Mouse (Mus musculus) hindbrain, embryonic 10.5 days (tissue): ENCODE data around the gene Rpgrip1. TPM values are rescaled to one million over a fixed set of nuclear protein-coding genes. Genes with fewer than 3 reads are reported as not detected.

Experiments used
- DNase-seq: peaks from one replicate; pipeline ENCODE4 v3.0.0-alpha.2; 2017; ENCODE audit warnings: low spot score
- H3K27ac ChIP-seq: fragments of 300-500 bp; sonication (generic); 2 replicates; pipeline ENCODE4 v1.5.1; 2016; ENCODE audit warnings: mild to moderate bottlenecking, moderate library complexity
- H3K27me3 ChIP-seq: fragments of 300-500 bp; sonication (generic); 2 replicates; pipeline ENCODE4 v1.6.1; 2016; ENCODE audit warnings: mild to moderate bottlenecking; ENCODE audit not compliant: poor library complexity, insufficient read depth, severe bottlenecking
- H3K36me3 ChIP-seq: fragments of 300-500 bp; sonication (generic); 2 replicates; pipeline ENCODE4 v1.6.1; 2016; ENCODE audit warnings: mild to moderate bottlenecking, moderate library complexity
- H3K4me1 ChIP-seq: fragments of 300-500 bp; sonication (generic); replicated peaks from 2 replicates; pipeline ENCODE4 v1.6.1; 2016; ENCODE audit warnings: mild to moderate bottlenecking
- H3K4me3 ChIP-seq: fragments of 300-500 bp; sonication (generic); 2 replicates; pipeline ENCODE4 v1.5.1; 2016; ENCODE audit warnings: mild to moderate bottlenecking, moderate library complexity
- H3K9me3 ChIP-seq: fragments of 300-500 bp; sonication (generic); 2 replicates; pipeline ENCODE4 v1.6.1; 2016; ENCODE audit warnings: mild to moderate bottlenecking, moderate library complexity
- WGBS: fragments of 180-500 bp; shearing (Covaris S2); methylation state at CpG from one replicate; pipeline ENCODE4 v1.1.7; 2016; 5-methylcytosine and 5-hydroxymethylcytosine counted together
- polyA plus RNA-seq: library from polyadenylated mRNA; unstranded; fragments of >200 nt; fragmentation: Nextera tagmentation; extraction: Ambion mirVana; gene quantifications from 2 replicates; pipeline ENCODE4 v1.2.1, GENCODE M21; 2016

Gene Rpgrip1
- polyA plus RNA-seq, 1 experiment from 2014 or later: 83.0 TPM

- no peak for DNase-seq
- Histone ChIP-seq H3K27me3 (no peaks in the 10 kb centered on the region), H3K27ac (no peak overlapping the region), H3K36me3 (no peaks in the 10 kb centered on the region), H3K9me3 (no peaks in the 10 kb centered on the region), H3K4me3 (no peak overlapping the region), H3K4me1 (no peaks in the 10 kb centered on the region)
- WGBS: 86% methylated on average over 5 of the region's 5 CpGs
Observed at GRCm38 (mm10) chr14:52133584-52133983, 23.1 kb downstream of the Rpgrip1 start.

- Histone ChIP-seq H3K4me1 (no peaks in the 10 kb centered on the region), H3K9me3 (no peaks in the 10 kb centered on the region), H3K27me3 (no peaks in the 10 kb centered on the region; the same call in 1 of the 2 replicates), H3K4me3 (no peak overlapping the region), H3K36me3 (no peaks in the 10 kb centered on the region), H3K27ac (no peak overlapping the region)
- DNase-seq: no peak
- 72% methylated on average over 19 of the region's 19 CpGs for WGBS
Observed at GRCm38 (mm10) chr14:52140577-52141444, 30.3 kb downstream of the Rpgrip1 start.

GRCm38 (mm10) chr14:52141445-52142127 lies 31.1 kb downstream of the Rpgrip1 start:
- 77% methylated on average over 16 of the region's 16 CpGs for WGBS
- no peak for DNase-seq
- Histone ChIP-seq H3K9me3 (no peaks in the 10 kb centered on the region), H3K4me3 (no peak overlapping the region), H3K4me1 (no peaks in the 10 kb centered on the region), H3K27me3 (no peaks in the 10 kb centered on the region; the same call in 1 of the 2 replicates), H3K27ac (no peak overlapping the region), H3K36me3 (no peaks in the 10 kb centered on the region)

GRCm38 (mm10) chr14:52144165-52144564 lies 33.7 kb downstream of the Rpgrip1 start:
- H3K36me3 ChIP-seq: no peaks in the 10 kb centered on the region
- no peak for DNase-seq
- WGBS: 81% methylated on average over 4 of the region's 4 CpGs
- no peaks in the 10 kb centered on the region for H3K4me1 ChIP-seq
- H3K27me3 ChIP-seq: no peaks in the 10 kb centered on the region; the same call in 1 of the 2 replicates
- no peak overlapping the region for H3K27ac ChIP-seq
- H3K9me3 ChIP-seq: no peaks in the 10 kb centered on the region
- no peak overlapping the region for H3K4me3 ChIP-seq

- H3K4me3 ChIP-seq: no peak overlapping the region
- H3K27ac ChIP-seq: no peak overlapping the region
- H3K36me3 ChIP-seq: no peaks in the 10 kb centered on the region
- no peaks in the 10 kb centered on the region; the same call in 1 of the 2 replicates for H3K27me3 ChIP-seq
- DNase-seq: no peak
- no peaks in the 10 kb centered on the region for H3K9me3 ChIP-seq
- WGBS: 61% methylated on average over 4 of the region's 4 CpGs
- peaks cover 3% of the 10 kb centered on the region; the same call in 1 of the 2 replicates for H3K4me1 ChIP-seq
Observed at GRCm38 (mm10) chr14:52146540-52146939, 36.0 kb downstream of the Rpgrip1 start.

- Histone ChIP-seq H3K27ac (no peak overlapping the region), H3K36me3 (no peaks in the 10 kb centered on the region), H3K27me3 (no peaks in the 10 kb centered on the region; the same call in 1 of the 2 replicates), H3K9me3 (no peaks in the 10 kb centered on the region), H3K4me1 (peaks cover 15% of the 10 kb centered on the region), H3K4me3 (no peak overlapping the region)
- no peak for DNase-seq
- 55% methylated on average over 4 of the region's 4 CpGs for WGBS
Observed at GRCm38 (mm10) chr14:52149888-52150287, 39.4 kb downstream of the Rpgrip1 start.

- no peak for DNase-seq
- WGBS: 34% methylated on average over 7 of the region's 7 CpGs
Observed at GRCm38 (mm10) chr14:52152179-52152578, 41.7 kb downstream of the Rpgrip1 start.

GRCm38 (mm10) chr14:52152613-52153012 lies 42.1 kb downstream of the Rpgrip1 start:
- H3K27ac ChIP-seq: no peak overlapping the region
- WGBS: 55% methylated on average over 3 of the region's 3 CpGs
- H3K9me3 ChIP-seq: no peaks in the 10 kb centered on the region
- DNase-seq: no peak
- H3K4me1 ChIP-seq: peaks cover 15% of the 10 kb centered on the region
- H3K27me3 ChIP-seq: no peaks in the 10 kb centered on the region
- H3K4me3 ChIP-seq: no peak overlapping the region
- H3K36me3 ChIP-seq: peaks cover 3% of the 10 kb centered on the region

More at GRCm38 (mm10) chr14:52152179-52152578, 41.7 kb downstream of the Rpgrip1 start:
- Histone ChIP-seq H3K36me3 (no peaks in the 10 kb centered on the region), H3K4me3 (no peak overlapping the region), H3K27me3 (no peaks in the 10 kb centered on the region), H3K9me3 (no peaks in the 10 kb centered on the region), H3K27ac (no peak overlapping the region), H3K4me1 (peaks cover 15% of the 10 kb centered on the region)

- Histone ChIP-seq H3K27me3 (no peaks in the 10 kb centered on the region), H3K4me1 (peaks cover 14% of the 10 kb centered on the region), H3K27ac (no peak overlapping the region), H3K4me3 (no peak overlapping the region), H3K9me3 (no peaks in the 10 kb centered on the region), H3K36me3 (peaks cover 27% of the 10 kb centered on the region)
- DNase-seq: no peak
- WGBS: 80% methylated on average over 2 of the region's 2 CpGs
Observed at GRCm38 (mm10) chr14:52155008-52155407, 44.5 kb downstream of the Rpgrip1 start.

GRCm38 (mm10) chr14:52160911-52161310 lies 50.4 kb downstream of the Rpgrip1 start:
- H3K36me3 ChIP-seq: peaks cover 84% of the 10 kb centered on the region
- no peak overlapping the region for H3K27ac ChIP-seq
- no peaks in the 10 kb centered on the region for H3K9me3 ChIP-seq
- H3K4me1 ChIP-seq: no peaks in the 10 kb centered on the region
- no peak for DNase-seq
- H3K4me3 ChIP-seq: no peak overlapping the region
- 89% methylated on average over 6 of the region's 6 CpGs for WGBS
- no peaks in the 10 kb centered on the region for H3K27me3 ChIP-seq

- H3K36me3 ChIP-seq: peaks cover 96% of the 10 kb centered on the region
- H3K27ac ChIP-seq: no peak overlapping the region
- H3K27me3 ChIP-seq: no peaks in the 10 kb centered on the region
- no peaks in the 10 kb centered on the region for H3K4me1 ChIP-seq
- DNase-seq: no peak
- no peak overlapping the region for H3K4me3 ChIP-seq
- H3K9me3 ChIP-seq: no peaks in the 10 kb centered on the region
- WGBS: 95% methylated on average over 2 of the region's 2 CpGs
Observed at GRCm38 (mm10) chr14:52166571-52166970, 56.1 kb downstream of the Rpgrip1 start.

- DNase-seq: no peak
- peaks cover 58% of the 10 kb centered on the region for H3K36me3 ChIP-seq
- 91% methylated on average over 1 of the region's 1 CpGs for WGBS
- H3K4me3 ChIP-seq: no peak overlapping the region
- H3K4me1 ChIP-seq: no peaks in the 10 kb centered on the region
- H3K27me3 ChIP-seq: no peaks in the 10 kb centered on the region
- H3K9me3 ChIP-seq: no peaks in the 10 kb centered on the region
- no peak overlapping the region for H3K27ac ChIP-seq
Observed at GRCm38 (mm10) chr14:52188788-52189187, 78.3 kb downstream of the Rpgrip1 start.

- WGBS: 93% methylated on average over 2 of the region's 2 CpGs
- H3K27ac ChIP-seq: no peak overlapping the region
- no peaks in the 10 kb centered on the region for H3K9me3 ChIP-seq
- H3K27me3 ChIP-seq: no peaks in the 10 kb centered on the region
- no peak overlapping the region for H3K4me3 ChIP-seq
- no peak for DNase-seq
- H3K36me3 ChIP-seq: peaks cover 59% of the 10 kb centered on the region
- H3K4me1 ChIP-seq: no peaks in the 10 kb centered on the region
Observed at GRCm38 (mm10) chr14:52189519-52189918, 79.0 kb downstream of the Rpgrip1 start.
